Mouse (Mus musculus): ENCODE measurements at regions not wholly inside any gene's neighbourhood (a gene's known extent, or its start where the extent isn't known, plus 50 kb on each side); places are given as distances from the start of the nearest gene placed in this dataset.
A peak's percentile ranks its signal among the peaks of the same experiment; 100 is the strongest.
"Not testable (repeated sequence)": the region's sequence is repeated elsewhere in the genome, so short reads cannot be mapped to it uniquely, and the experiment has no call there.

- DNase-seq (ENCODE audit: low read depth, low spot score) = no peak
Observed at GRCm38 (mm10) chr14:104208855-104209254, 258.9 kb downstream of the Pou4f1 start.

GRCm38 (mm10) chr14:104208040-104208816 is 259.6 kb downstream of the Pou4f1 start:
- no peak for DNase-seq (ENCODE audit: low read depth, low spot score)

- DNase-seq (ENCODE audit: low read depth, low spot score) = no peak
Observed at GRCm38 (mm10) chr14:104206602-104207001, 261.2 kb downstream of the Pou4f1 start.

- DNase-seq (ENCODE audit: low read depth, low spot score) = peak; percentile 7
Observed at GRCm38 (mm10) chr14:104203239-104203986, 264.4 kb downstream of the Pou4f1 start.

GRCm38 (mm10) chr14:104193198-104193597 is 274.6 kb downstream of the Pou4f1 start:
- no peak for DNase-seq (ENCODE audit: low read depth, low spot score)

- DNase-seq (ENCODE audit: low read depth, low spot score) = no peak
Observed at GRCm38 (mm10) chr14:104175122-104175521, 292.7 kb downstream of the Pou4f1 start.

GRCm38 (mm10) chr14:104146841-104147240 is 302.6 kb upstream of the Ednrb start:
- DNase-seq (ENCODE audit: low read depth, low spot score) = peak; percentile 9

- DNase-seq (ENCODE audit: low read depth, low spot score) = peak; percentile 1
Observed at GRCm38 (mm10) chr14:104145395-104145794, 301.2 kb upstream of the Ednrb start.

GRCm38 (mm10) chr14:104114986-104115951 is 271.1 kb upstream of the Ednrb start:
- DNase-seq (ENCODE audit: low read depth, low spot score) = no peak

GRCm38 (mm10) chr14:104114182-104114581 is 270.0 kb upstream of the Ednrb start:
- DNase-seq (ENCODE audit: low read depth, low spot score) = no peak

- no peak for DNase-seq (ENCODE audit: low read depth, low spot score)
Observed at GRCm38 (mm10) chr14:104113448-104113847, 269.2 kb upstream of the Ednrb start.

GRCm38 (mm10) chr14:104086381-104086780 is 242.2 kb upstream of the Ednrb start:
- no peak for DNase-seq (ENCODE audit: low read depth, low spot score)

GRCm38 (mm10) chr14:104064199-104064598 is 220.0 kb upstream of the Ednrb start:
- DNase-seq (ENCODE audit: low read depth, low spot score) = not testable (repeated sequence)

- DNase-seq (ENCODE audit: low read depth, low spot score) = no peak
Observed at GRCm38 (mm10) chr14:104053697-104054096, 209.5 kb upstream of the Ednrb start.

GRCm38 (mm10) chr14:104038628-104039325 is 194.6 kb upstream of the Ednrb start:
- DNase-seq (ENCODE audit: low read depth, low spot score) = peak; percentile 72

- DNase-seq (ENCODE audit: low read depth, low spot score) = peak; percentile 50
Observed at GRCm38 (mm10) chr14:104033606-104034005, 189.4 kb upstream of the Ednrb start.

GRCm38 (mm10) chr14:104030784-104031470 is 186.7 kb upstream of the Ednrb start:
- no peak for DNase-seq (ENCODE audit: low read depth, low spot score)

GRCm38 (mm10) chr14:104029668-104030530 is 185.7 kb upstream of the Ednrb start:
- no peak for DNase-seq (ENCODE audit: low read depth, low spot score)

- no peak for DNase-seq (ENCODE audit: low read depth, low spot score)
Observed at GRCm38 (mm10) chr14:104027900-104028285, 183.7 kb upstream of the Ednrb start.

Measured in brain, adult 2 months (tissue).